Mouse (Mus musculus) heart, postnatal 0 days (tissue): Measurements from ENCODE around the gene Ccdc42.

Source experiments
- CTCF ChIP-seq: IDR thresholded peaks from 2 replicates; pipeline ENCODE4 v1.5.1; 2016; ENCODE audit warnings: antibody characterized with exemption, control low read depth, low read depth
- EP300 ChIP-seq: IDR thresholded peaks from 2 replicates; pipeline ENCODE4 v1.6.1; 2016; ENCODE audit warnings: antibody characterized with exemption, low read depth

GRCm38 (mm10) chr11:68623871-68624258 lies 37.0 kb downstream of the Ccdc42 start:
- TF ChIP-seq EP300, result no peak
- no peak for TF ChIP-seq CTCF
